Mouse (Mus musculus) cerebellum, postnatal 25 days (tissue): Measurements from ENCODE around the gene Rapgef1.

ENCODE experiments used
- DNase-seq, 2 experiments: peaks; one replicate each; pipeline ENCODE4 v3.0.0; 2021; ENCODE audit warnings: mixed read lengths in 2 of 2

Rapgef1 gene

GRCm38 (mm10) chr2:29672746-29673536 lies 53.4 kb downstream of the Rapgef1 start:
- peak in 1 of 2 experiments; percentile 2 for DNase-seq

DNA sequence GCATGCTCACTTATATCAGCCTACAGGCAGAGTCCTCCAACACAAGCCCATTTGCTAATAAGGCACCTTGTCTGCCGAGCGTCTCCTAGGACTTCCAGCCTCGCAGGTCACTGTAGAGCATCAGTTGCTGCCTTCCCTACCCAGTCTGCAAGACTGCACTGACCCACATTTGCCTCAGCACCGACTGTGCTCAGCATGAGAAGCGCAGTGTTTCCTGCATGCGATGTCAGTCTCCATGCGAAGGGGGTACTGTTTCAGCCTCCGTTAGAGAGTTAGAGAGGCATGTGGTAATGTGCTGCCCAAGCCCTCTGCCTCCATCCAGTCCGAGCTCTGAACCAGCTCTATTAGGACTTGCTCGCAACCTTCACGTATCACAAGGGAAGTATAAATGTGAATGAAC lies 54.6 kb downstream of the Rapgef1 start:
- peak; percentile 51 to 57 for DNase-seq

- no peak for DNase-seq
These were observed 55.0 kb downstream of the Rapgef1 start for GRCm38 (mm10) chr2:29674545-29674944.

DNA sequence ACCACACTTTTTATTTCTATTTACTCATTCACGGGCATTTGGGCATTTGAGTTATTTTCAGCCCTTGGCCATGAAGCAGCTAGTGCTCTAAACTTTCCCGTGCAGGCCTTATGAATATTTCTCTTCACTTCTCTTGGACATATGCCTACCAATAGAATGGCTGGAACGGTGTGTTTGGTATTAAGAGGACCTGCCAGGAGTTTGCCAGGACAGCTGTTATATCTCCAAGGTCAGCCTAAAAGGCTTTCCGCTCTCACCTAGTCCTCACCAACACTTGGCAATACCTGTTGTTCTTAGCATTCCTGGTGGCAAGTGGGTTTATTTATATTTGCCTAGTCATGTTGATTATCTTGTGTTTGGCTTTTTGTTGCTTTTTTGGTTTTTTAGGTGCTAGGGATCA lies 56.3 kb downstream of the Rapgef1 start:
- DNase-seq: no peak

DNA sequence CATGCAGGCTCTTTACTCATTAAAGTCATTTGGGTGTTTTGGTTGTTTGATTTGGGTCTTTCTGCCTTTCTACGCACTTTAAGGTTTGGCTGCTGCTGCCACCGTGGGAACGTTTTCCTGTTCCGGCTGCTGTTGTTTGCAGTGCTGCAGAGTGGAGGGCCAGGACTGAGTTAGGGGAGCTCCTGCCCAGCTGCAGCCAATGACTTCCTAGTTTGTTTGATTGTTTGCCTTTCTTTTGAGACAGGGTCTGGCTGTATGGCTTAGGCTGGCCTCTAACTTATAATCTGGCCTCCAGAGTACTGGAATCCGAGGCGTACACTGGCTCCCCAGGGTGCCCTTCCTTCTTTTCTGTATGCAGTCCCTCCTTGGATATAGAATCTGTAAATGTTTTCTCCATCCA lies 57.0 kb downstream of the Rapgef1 start:
- DNase-seq: peak in 1 of 2 experiments; percentile 3

DNA sequence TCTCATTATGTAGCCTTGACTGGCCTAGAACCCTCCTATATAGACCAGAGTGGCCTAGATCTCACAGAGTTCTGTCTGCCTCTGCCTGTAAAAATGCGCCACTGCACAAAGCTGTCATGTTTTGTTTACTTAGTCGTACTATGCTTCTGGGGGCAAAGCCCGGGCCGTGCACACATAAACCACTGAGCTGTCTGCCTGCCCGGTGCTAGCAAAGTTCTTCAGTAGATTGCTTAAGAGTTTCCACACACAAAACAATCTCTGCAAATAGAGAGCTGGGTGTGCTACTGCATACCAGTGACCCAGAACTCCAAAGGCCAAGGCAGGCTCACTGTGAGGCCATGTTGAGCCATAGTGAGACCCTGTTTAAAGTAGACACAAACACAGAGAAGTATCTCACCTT lies 58.3 kb downstream of the Rapgef1 start:
- DNase-seq: no peak

- no peak for DNase-seq
These were observed 59.0 kb downstream of the Rapgef1 start for GRCm38 (mm10) chr2:29678524-29678923.

- no peak for DNase-seq
These were observed 60.4 kb downstream of the Rapgef1 start for GRCm38 (mm10) chr2:29679710-29680584.

DNA sequence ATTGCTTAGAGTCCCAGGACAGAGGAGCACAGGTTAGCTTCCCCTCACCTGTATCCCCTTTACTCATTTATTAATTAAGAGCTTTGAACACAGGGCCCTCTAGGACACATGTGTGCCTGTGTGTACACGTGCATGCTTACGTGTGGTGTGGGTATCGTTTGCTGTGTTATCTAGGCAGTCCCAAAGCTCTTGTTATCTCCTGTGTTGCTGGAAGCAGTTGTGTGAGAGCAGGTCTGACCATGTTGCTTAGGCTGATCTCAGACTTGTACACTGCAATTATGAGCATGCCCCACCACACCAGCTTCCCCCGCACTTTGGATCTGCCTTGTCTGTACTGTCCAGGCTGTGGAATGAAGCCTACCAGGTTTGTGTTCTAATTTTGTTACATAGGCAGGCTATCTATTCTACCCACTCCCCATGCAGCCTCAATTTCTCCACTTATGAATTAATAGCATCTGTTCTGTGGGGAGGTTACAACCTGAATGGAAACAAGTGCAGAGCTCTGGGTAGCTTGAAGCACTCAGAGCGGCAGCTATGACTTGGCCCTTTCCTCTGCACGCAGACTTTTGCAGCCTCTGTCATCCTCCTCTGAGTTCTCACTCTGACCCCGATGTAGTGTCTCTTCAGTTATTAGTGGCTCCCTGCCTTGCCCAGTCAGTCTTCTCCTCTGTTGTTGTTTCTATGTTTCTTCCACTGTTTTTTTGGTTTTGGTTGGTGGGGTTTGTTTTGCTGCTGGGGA lies 63.9 kb downstream of the Rapgef1 start:
- no peak for DNase-seq

- no peak for DNase-seq
These were observed 65.0 kb downstream of the Rapgef1 start for GRCm38 (mm10) chr2:29684498-29684897.

DNA sequence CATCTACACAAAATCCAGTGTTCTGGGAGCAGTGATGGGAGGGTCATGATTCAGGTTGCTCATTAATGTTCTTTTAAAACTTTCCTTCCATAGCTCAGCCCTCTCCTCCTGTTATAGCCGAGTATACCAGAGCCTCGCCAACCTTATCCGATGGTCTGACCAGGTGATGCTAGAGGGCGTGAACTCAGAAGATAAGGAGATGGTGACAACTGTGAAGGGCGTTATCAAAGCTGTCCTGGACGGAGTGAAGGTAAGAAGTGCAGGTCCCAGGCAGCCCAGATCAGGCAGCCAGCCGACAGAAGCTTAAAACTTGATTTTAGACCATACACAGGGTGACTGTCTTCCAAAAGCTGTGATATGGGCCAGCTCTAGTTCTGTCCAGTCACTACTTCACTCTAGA lies 69.5 kb downstream of the Rapgef1 start:
- DNase-seq: no peak

DNA sequence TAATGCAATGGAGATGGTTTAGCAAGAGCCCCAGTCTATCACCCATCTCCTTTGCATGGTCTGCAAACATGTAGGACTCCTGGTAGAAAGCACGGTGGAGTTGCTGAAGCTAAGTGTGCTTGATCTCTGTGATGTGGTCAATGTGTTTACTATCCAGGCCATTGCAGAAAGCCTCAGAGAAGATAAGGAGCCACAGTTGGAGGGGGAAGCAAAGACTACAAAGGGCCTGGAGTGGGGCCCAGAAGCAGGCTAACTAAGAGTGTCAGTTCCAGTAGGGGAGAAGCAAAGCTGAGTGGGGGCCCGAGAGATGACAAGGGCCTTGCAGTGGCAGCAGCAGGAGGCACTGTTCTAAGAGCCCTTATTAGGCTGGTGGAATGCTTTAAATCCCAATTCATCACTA lies 70.0 kb downstream of the Rapgef1 start:
- no peak for DNase-seq

GRCm38 (mm10) chr2:29691068-29691467 lies 71.5 kb downstream of the Rapgef1 start:
- DNase-seq: no peak

DNA sequence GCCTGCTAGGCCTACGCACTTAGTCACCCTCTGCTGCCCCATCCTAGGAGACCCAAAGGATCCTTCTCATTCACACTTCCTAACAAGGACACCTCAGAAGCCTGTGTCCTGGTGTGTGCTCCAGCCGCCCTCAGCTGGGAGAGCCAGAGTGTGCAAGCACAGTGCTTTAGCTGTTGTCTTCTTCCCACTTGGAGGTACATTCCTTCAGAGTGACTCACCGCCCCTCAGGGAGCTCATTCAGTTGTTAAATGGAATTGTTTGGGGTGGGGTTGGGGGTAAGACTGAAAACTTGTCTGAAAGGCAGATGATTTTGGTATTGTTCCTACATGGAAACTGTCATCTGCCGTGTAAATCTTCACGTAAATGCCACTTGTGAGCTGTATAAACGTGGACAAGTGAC lies 72.0 kb downstream of the Rapgef1 start:
- no peak for DNase-seq

DNA sequence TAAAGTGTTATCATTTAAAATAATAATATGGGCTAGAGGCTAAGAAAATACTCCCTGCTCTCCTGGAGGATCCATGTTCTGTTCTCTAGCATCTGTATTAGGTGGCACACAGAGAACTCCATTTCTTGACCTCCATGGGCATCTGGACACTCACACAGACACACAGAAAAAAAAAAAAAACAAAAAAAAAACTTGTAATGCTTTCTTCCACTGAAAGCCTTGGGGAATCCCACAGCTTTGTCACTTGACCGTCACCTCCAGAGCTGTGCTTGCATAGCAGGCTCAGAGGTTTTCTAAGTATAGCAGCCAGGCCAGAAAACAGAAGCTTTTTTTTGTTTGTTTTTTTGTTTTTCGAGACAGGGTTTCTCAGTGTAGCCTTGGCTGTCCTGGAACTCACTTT lies 72.7 kb downstream of the Rapgef1 start:
- DNase-seq: no peak

- no peak for DNase-seq
These were observed 76.8 kb downstream of the Rapgef1 start for GRCm38 (mm10) chr2:29696207-29696800.

DNA sequence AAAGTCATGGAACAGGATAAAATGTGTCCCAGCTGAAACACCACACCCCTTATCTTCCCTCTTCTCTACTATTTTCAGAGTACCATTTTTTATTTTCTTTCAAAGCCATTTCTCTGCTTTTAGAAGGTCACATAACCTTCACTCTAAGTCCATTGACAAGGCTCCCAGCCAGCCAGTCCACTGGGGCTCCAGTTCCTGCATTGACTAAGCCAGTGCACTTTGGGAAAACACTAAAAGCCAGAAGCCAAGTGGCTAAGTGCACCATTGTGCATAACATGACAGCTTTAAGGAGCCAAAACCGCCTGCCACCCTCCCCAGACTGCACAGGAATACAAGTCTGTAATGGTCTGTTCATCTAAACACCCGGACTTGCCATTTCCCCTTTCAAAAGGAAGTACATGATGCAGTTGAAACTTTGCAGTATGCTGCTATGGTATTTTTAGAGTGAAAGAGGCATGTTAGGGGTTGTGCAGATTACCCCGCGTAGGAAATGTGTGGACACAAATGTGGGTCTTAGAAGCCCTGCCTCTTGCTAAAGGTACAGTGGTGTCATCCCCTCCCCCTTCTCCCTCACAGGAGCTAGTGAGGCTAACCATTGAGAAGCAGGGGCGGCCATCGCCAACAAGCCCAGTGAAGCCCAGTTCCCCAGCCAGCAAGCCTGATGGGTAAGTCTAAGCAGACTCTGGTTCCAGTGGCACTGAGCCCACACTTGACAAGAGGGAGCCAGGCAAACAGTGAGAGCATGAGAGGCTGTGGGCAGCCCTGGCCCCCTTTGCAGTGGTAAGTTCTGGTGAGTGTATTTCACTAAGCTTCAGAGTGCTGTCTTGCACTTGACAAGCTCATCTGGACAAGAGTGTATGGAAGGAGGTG lies 79.1 kb downstream of the Rapgef1 start:
- peak in 1 of 2 experiments; percentile 47 for DNase-seq

- DNase-seq: no peak
These were observed 81.4 kb downstream of the Rapgef1 start for GRCm38 (mm10) chr2:29700898-29701297.

DNA sequence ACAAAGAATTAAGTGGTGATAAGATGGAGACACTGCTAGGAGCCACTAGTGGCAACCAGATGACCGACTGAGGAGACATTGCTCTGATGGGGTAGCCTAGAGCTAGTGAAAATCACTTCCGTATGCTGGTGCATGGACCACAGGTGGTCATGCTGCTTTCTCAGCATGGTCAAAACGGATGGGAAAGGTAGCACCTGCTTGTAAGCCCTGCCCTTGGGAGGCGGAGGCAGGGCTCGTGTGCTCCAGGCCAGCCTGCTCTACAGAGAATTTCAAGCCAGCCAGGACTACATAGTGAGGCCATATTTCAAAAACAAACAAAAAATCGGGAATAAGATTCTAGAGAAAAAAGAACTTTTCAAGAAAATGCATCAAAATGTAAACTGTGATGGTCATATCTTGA lies 81.9 kb downstream of the Rapgef1 start:
- peak; percentile 46 to 52 for DNase-seq

- DNase-seq: no peak
These were observed 82.7 kb downstream of the Rapgef1 start for GRCm38 (mm10) chr2:29702189-29702588.
